Mouse (Mus musculus) thymus, adult 2 months (tissue): ENCODE measurements at regions not wholly inside any gene's neighbourhood (a gene's known extent, or its start where the extent isn't known, plus 50 kb on each side); places are given as distances from the start of the nearest gene placed in this dataset.

Source experiments
- DNase-seq: peaks from one replicate; pipeline ENCODE4 v3.0.0; 2021
- H3K27ac ChIP-seq: fragments of 200-500 bp; 2 replicates; pipeline ENCODE4 v1.5.1; 2012; ENCODE audit warnings: low read length, control low read depth; ENCODE audit not compliant: control insufficient read depth, insufficient read depth
- H3K27me3 ChIP-seq: fragments of 200-500 bp; 2 replicates; pipeline ENCODE4 v1.6.1; 2012; ENCODE audit warnings: mild to moderate bottlenecking, low read length, moderate library complexity, mixed read lengths; ENCODE audit not compliant: control insufficient read depth, insufficient read depth
- H3K36me3 ChIP-seq: fragments of 200-500 bp; 2 replicates; pipeline ENCODE4 v1.6.1; 2012; ENCODE audit warnings: mild to moderate bottlenecking, low read length, moderate library complexity; ENCODE audit not compliant: control insufficient read depth, insufficient read depth
- H3K4me1 ChIP-seq: fragments of 200-500 bp; replicated peaks from 2 replicates; pipeline ENCODE4 v1.6.1; 2012; ENCODE audit warnings: low read length; ENCODE audit not compliant: control insufficient read depth, insufficient read depth
- H3K4me3 ChIP-seq: fragments of 200-500 bp; 2 replicates; pipeline ENCODE4 v1.5.1; 2012; ENCODE audit warnings: mild to moderate bottlenecking, low read length, control low read depth, moderate library complexity; ENCODE audit not compliant: control insufficient read depth, insufficient read depth
- CTCF ChIP-seq: fragments of 200-500 bp; IDR thresholded peaks from 2 replicates; pipeline ENCODE4 v1.5.1; 2012; ENCODE audit warnings: mild to moderate bottlenecking, control low read depth, low read length, moderate library complexity, borderline replicate concordance; ENCODE audit not compliant: control insufficient read depth, poor library complexity, insufficient read depth; ENCODE audit errors: extremely low read depth
- POLR2A ChIP-seq: fragments of 200-500 bp; IDR thresholded peaks from 2 replicates; pipeline ENCODE4 v1.6.1; 2012; ENCODE audit warnings: mild to moderate bottlenecking, low read length, control low read depth, moderate library complexity; ENCODE audit not compliant: control insufficient read depth, poor library complexity, insufficient read depth; ENCODE audit errors: extremely low read depth
- WGBS: fragments of 180-500 bp; shearing (Covaris S2); methylation state at CpG from one replicate; pipeline ENCODE4 v1.1.7; 2018; 5-methylcytosine and 5-hydroxymethylcytosine counted together

- Histone ChIP-seq H3K27me3 (no peaks in the 10 kb centered on the region), H3K4me3 (no peak overlapping the region), H3K36me3 (no peaks in the 10 kb centered on the region), H3K27ac (no peak overlapping the region), H3K4me1 (no peaks in the 10 kb centered on the region)
- no peak for DNase-seq
- TF ChIP-seq CTCF: no peak
- TF ChIP-seq POLR2A: no peak
- WGBS: 3% methylated on average over 10 of the region's 10 CpGs
Observed at GRCm38 (mm10) chr7:136065679-136066055, 349.5 kb upstream of the Mki67 start.

GRCm38 (mm10) chr7:136070881-136071280 is 354.7 kb upstream of the Mki67 start:
- no peaks in the 10 kb centered on the region for H3K36me3 ChIP-seq
- DNase-seq: no peak
- no peaks in the 10 kb centered on the region for H3K4me1 ChIP-seq
- H3K27me3 ChIP-seq: no peaks in the 10 kb centered on the region
- H3K4me3 ChIP-seq: no peak overlapping the region
- 65% methylated on average over 5 of the region's 5 CpGs for WGBS
- no peak overlapping the region for H3K27ac ChIP-seq
- no peak for TF ChIP-seq POLR2A
- TF ChIP-seq CTCF: no peak

GRCm38 (mm10) chr7:136071331-136071730 is 355.2 kb upstream of the Mki67 start:
- no peak overlapping the region for H3K27ac ChIP-seq
- H3K4me3 ChIP-seq: no peak overlapping the region
- DNase-seq: no peak
- H3K4me1 ChIP-seq: no peaks in the 10 kb centered on the region
- WGBS: 90% methylated on average over 4 of the region's 4 CpGs
- TF ChIP-seq CTCF (no peak), POLR2A (no peak)
- no peaks in the 10 kb centered on the region for H3K36me3 ChIP-seq
- no peaks in the 10 kb centered on the region for H3K27me3 ChIP-seq

GRCm38 (mm10) chr7:136073265-136073799 is 357.2 kb upstream of the Mki67 start:
- 92% methylated on average over 6 of the region's 6 CpGs for WGBS
- H3K27me3 ChIP-seq: no peaks in the 10 kb centered on the region
- no peak for TF ChIP-seq POLR2A
- TF ChIP-seq CTCF: no peak

GRCm38 (mm10) chr7:136074043-136074442 is 357.9 kb upstream of the Mki67 start:
- 93% methylated on average over 2 of the region's 2 CpGs for WGBS
- DNase-seq: no peak
- Histone ChIP-seq H3K27ac (no peak overlapping the region), H3K27me3 (no peaks in the 10 kb centered on the region), H3K4me1 (no peaks in the 10 kb centered on the region), H3K4me3 (no peak overlapping the region), H3K36me3 (no peaks in the 10 kb centered on the region)
- no peak for TF ChIP-seq POLR2A
- TF ChIP-seq CTCF: no peak

More at GRCm38 (mm10) chr7:136073265-136073799, 357.2 kb upstream of the Mki67 start:
- no peaks in the 10 kb centered on the region for H3K4me1 ChIP-seq
- H3K27ac ChIP-seq: no peak overlapping the region
- no peak overlapping the region for H3K4me3 ChIP-seq
- no peak for DNase-seq
- no peaks in the 10 kb centered on the region for H3K36me3 ChIP-seq

- no peak overlapping the region for H3K4me3 ChIP-seq
- no peak overlapping the region for H3K27ac ChIP-seq
- H3K36me3 ChIP-seq: no peaks in the 10 kb centered on the region
- 74% methylated on average over 7 of the region's 7 CpGs for WGBS
- no peaks in the 10 kb centered on the region for H3K27me3 ChIP-seq
- TF ChIP-seq POLR2A (no peak), CTCF (no peak)
- no peak for DNase-seq
- no peaks in the 10 kb centered on the region for H3K4me1 ChIP-seq
Observed at GRCm38 (mm10) chr7:136081534-136082252, 365.5 kb upstream of the Mki67 start.
